Comparison of ENCODE assay signal across 8 mouse cellular contexts in genomic region chr1:136952609-136953311, GRCm38 (mm10). TPM values are rescaled to one million over a fixed set of nuclear protein-coding genes. Genes with fewer than 3 reads are reported as not detected.
DNase-seq lines count a peak whose midpoint lies in the region; ATAC-seq and TF ChIP-seq lines count a peak whose summit lies in the region.

No protein-coding gene starts in this region.

- no peaks in the 10 kb centered on the region for H3K36me3 ChIP-seq in liver, embryonic 14.5 days (replicated peaks; ENCODE audit: control insufficient read depth, insufficient read depth, low read depth)

- DNase-seq in left cerebral cortex, postnatal 4 days = peak; percentile 10
- no peak for DNase-seq in left cerebral cortex, adult 11 months (ENCODE audit: low spot score)
- DNase-seq in embryo, embryonic 10.5 days (ENCODE audit: low spot score) = peak; percentile 75
- peak; percentile 28 for DNase-seq in heart, postnatal 4 days
- DNase-seq in liver, embryonic 14.5 days (ENCODE audit: low read depth in 3 of 3, low spot score in 3 of 3) = no peak
- no peak for DNase-seq in urinary bladder, postnatal 25 days (ENCODE audit: low spot score)
- DNase-seq in frontal cortex, postnatal 36 days (ENCODE audit: low spot score in 2 of 2) = no peak

- no peak for TF ChIP-seq CTCF in liver, embryonic 14.5 days (IDR thresholded peaks at IDR 0.05; ENCODE audit: low read depth)

- TF ChIP-seq EP300 in liver, embryonic 14.5 days (IDR thresholded peaks at IDR 0.05; ENCODE audit: low read depth) = no peak

- H3K4me1 ChIP-seq in liver, embryonic 14.5 days (replicated peaks; ENCODE audit: control insufficient read depth in 2 of 2, insufficient read depth in 2 of 2, low read length in 1 of 2) = 0 out of 4 replicates have a peak, but pooled peaks cover 0 to 1% of the 10 kb centered on the region in 2 experiments

- H3K27me3 ChIP-seq in liver, embryonic 14.5 days (ENCODE audit: control insufficient read depth, insufficient read depth, low read length) = peaks cover 52% of the 10 kb centered on the region

- H3K4me2 ChIP-seq in liver, embryonic 14.5 days (ENCODE audit: low read depth) = peak overlapping the region; percentile 46

- H3K27ac ChIP-seq in liver, embryonic 14.5 days = no peak overlapping the region

- no peak overlapping the region for H3K9ac ChIP-seq in liver, embryonic 14.5 days (replicated peaks)

- no peak for ATAC-seq in liver, embryonic 14.5 days (ENCODE audit: insufficient read depth)
- ATAC-seq in activated CD4-positive, CD25-positive, alpha-beta regulatory T cell, adult 4 months = no peak

- H3K4me3 ChIP-seq in liver, embryonic 14.5 days (ENCODE audit: insufficient read depth in 1 of 2, low read depth in 2 of 2, low read length in 2 of 2) = peak overlapping the region; percentile 11 to 33

- no peaks in the 10 kb centered on the region for H3K9me3 ChIP-seq in liver, embryonic 14.5 days (ENCODE audit: control insufficient read depth, low read length)

- intact Hi-C loops in left cerebral cortex, postnatal 4 days (cut with DNase I) = loop anchor here (5.0 kb wide), 1 partner anchor 270 kb away; no protein-coding TSS in a partner anchor

- WGBS in liver, embryonic 14.5 days (ENCODE audit: insufficient replicate concordance) = 2% methylated on average over 39 of the region's 39 CpGs

RNA-seq across cellular contexts. Expression of gene Nr5a2, which starts 7.5 kb away (rescaled TPM):
- total RNA-seq in left cerebral cortex, postnatal 4 days (2021) = 1 to 10 TPM in 1 of 2 experiments, under 1 TPM in 1; 0.52 to 1.4 TPM
- total RNA-seq in heart, postnatal 4 days (2021) = 1 to 10 TPM; 2.4 to 3.0 TPM
- 2.5 and 2.8 TPM in 2 replicates for polyA plus RNA-seq in liver, embryonic 14.5 days (2012; rRNA removed)
- polyA plus RNA-seq in liver, embryonic 14.5 days (2014; fragmentation: Nextera tagmentation; extraction: Ambion mirVana) = 1.4 and 1.5 TPM in 2 replicates
- under 1 TPM in 1 of 2 experiments, not detected in 1; 0.42 TPM for polyA plus RNA-seq in activated CD4-positive, CD25-positive, alpha-beta regulatory T cell, adult 4 months (2017; shearing (Covaris generic))

Comparison
In these comparisons a context has a peak if more than half of its experiments do, and no peak if none do; other contexts are left out.
1. DNase-seq: peak in left cerebral cortex, postnatal 4 days (single experiment), embryo, embryonic 10.5 days (single experiment) and heart, postnatal 4 days (single experiment); none in left cerebral cortex, adult 11 months (single experiment), liver, embryonic 14.5 days (0 of 3), urinary bladder, postnatal 25 days (single experiment) and frontal cortex, postnatal 36 days (0 of 2).